Mouse (Mus musculus): ENCODE measurements around the gene Kncn. TPM values are rescaled to one million over a fixed set of nuclear protein-coding genes. Genes with fewer than 3 reads are reported as not detected.

Kncn gene
- not detected for polyA plus RNA-seq (2017; shearing (Covaris generic))

DNA sequence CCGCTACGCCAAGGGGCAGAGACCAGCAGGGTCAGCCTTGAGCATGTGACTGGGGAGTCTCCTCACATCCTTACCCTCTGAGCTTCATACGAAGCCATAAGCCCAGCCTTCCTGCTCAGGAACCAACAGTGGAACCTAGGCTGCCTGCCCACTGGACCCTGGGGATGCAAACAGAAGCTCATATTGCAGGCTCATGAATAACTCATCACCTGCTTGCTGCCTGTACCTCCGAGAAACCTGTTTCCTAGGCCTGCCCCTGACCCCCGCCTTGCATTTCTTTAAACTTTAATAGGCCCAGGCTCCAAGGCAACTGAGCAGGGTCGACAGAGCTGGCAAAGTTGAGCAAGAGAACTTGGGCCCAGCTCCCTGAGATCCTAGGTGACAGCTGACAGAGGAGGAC, at the start of gene Kncn:
TSS of gene Kncn (plus strand) at position 379 of the 400 bp plus-strand sequence.

DNA sequence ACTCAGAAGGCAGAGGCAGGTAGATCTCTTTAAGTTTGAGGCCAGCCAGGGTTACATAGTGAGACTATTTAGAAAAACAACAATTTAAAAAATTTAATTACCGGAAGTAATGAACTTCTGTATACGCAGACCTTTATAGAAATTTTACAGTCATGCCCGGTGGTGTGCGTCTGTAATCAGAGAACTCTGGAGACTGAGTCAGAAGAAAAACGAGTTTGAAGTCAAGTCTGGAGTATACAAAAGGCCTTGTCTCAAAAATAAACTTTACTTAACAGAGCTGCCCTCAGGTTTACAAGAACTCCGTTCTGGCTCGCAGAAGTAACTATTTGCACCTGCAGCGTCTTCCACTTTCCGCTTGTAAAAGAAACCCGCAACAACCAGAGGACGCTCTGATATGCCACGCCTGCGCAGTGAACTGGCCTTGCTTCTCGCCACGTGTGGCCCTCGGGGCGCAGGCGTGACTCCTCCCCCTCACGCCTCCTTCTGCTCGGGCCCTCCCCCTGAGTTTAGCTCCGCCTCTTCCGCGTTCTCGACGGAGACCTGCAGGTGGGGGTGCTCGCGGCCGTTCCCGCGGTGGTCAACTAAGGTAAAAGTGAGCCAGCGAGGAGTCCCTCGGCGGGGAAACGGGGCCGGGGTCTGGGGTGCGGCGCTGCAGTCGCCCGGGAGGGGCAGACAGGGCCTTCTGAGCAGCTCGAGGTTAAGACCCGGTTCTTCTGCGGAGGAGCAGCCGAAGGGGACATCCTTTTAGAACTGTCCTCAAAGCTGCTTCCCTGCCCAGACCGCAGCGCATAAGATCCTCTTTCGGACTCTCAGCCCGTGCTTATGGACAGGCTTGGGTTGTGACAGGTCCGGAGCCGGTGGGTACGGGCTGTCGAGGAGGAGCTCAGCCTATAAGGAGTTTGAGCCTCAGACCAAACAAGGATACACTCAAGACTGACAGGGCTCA, 45.2 kb upstream of the Kncn start, which contains the start of gene Mknk1:
TSS of gene Mknk1 (plus strand) at position 503 of the 946 bp plus-strand sequence.

DNA sequence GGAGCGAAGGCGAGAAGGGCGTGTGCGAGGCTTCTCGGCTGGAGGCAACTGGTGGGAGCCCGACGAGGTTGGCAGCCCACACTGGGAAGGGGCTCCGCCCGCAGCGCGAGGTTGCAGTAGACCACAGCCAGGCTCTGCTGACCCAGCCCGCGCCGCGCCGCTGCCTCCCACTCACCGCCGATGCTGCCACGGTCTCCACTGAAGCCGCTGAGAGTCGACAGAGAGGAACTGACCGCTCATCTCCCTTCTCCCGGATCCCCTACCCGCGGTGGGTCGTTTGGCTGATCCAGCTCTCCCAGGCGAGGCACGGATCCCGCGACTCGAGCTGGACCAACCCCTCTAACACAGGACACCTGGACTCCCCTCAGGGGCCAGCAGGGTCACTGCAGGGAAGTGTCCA, 6.4 kb downstream of the Kncn start, which contains the start of gene 6430628N08Rik:
TSS of gene 6430628N08Rik (plus strand) at position 113 of the 400 bp plus-strand sequence.

Other genes with a start within 250 kb of the Kncn start
- not detected for gene Cyp4b1, start 236.7 kb upstream of the Kncn start, polyA plus RNA-seq (2017; shearing (Covaris generic))
- gene Efcab14, start 146.7 kb upstream of the Kncn start, polyA plus RNA-seq (2017; shearing (Covaris generic)): 65.7 TPM
- not detected for gene Tex38, start 103.4 kb upstream of the Kncn start, polyA plus RNA-seq (2017; shearing (Covaris generic))
- gene Atpaf1, start 99.6 kb upstream of the Kncn start, polyA plus RNA-seq (2017; shearing (Covaris generic)): 27.1 TPM
- 28.4 TPM for gene Mob3c, start 56.3 kb upstream of the Kncn start, polyA plus RNA-seq (2017; shearing (Covaris generic))
- 70.6 TPM for gene Mknk1, start 45.2 kb upstream of the Kncn start, polyA plus RNA-seq (2017; shearing (Covaris generic))
- not detected for gene 6430628N08Rik, start 6.3 kb downstream of the Kncn start, polyA plus RNA-seq (2017; shearing (Covaris generic))
- gene Dmbx1, start 55.5 kb downstream of the Kncn start, polyA plus RNA-seq (2017; shearing (Covaris generic)): not detected
- gene Faah, start 133.5 kb downstream of the Kncn start, polyA plus RNA-seq (2017; shearing (Covaris generic)): 129 TPM
- gene Nsun4, start 169.5 kb downstream of the Kncn start, polyA plus RNA-seq (2017; shearing (Covaris generic)): 33.5 TPM
- 526 TPM for gene Uqcrh, start 190.7 kb downstream of the Kncn start, polyA plus RNA-seq (2017; shearing (Covaris generic))
- 45.9 TPM for gene Lrrc41, start 190.9 kb downstream of the Kncn start, polyA plus RNA-seq (2017; shearing (Covaris generic))
- gene Rad54l, start 239.3 kb downstream of the Kncn start, polyA plus RNA-seq (2017; shearing (Covaris generic)): 6.5 TPM
- 8.0 TPM for gene Pomgnt1, start 239.4 kb downstream of the Kncn start, polyA plus RNA-seq (2017; shearing (Covaris generic))